Mouse (Mus musculus): ENCODE results near the gene Trit1.

DNA sequence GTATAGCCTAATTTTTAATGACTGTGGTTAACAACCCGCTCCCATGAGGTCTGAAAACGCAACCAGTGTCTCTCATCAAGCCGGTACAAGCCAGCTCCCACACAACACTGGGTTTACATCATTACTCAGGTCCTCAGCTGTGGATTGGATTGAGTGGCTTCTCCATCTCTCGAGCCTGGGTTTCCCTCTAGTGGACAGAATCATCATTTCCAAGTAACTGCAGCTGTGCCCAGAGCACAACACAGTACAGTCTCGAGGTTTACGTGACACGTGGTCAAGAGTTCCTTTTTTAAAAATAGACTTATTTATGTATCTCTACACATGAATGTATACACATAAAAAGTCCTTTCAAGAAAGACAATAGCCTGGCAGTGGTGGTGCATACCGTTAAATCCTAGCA lies 31.3 kb upstream of the Trit1 start:
- TF ChIP-seq CTCF (IDR thresholded peaks at IDR 0.05; ENCODE audit: control insufficient read depth, insufficient read depth, low read length) = peak; percentile 74
- no peak for TF ChIP-seq POLR2A (IDR thresholded peaks at IDR 0.05; ENCODE audit: borderline replicate concordance, control insufficient read depth, low read depth, low read length)

All from bone marrow, adult 2 months (tissue).